Mouse (Mus musculus): ENCODE data around the gene Nrcam. TPM values are rescaled to one million over a fixed set of nuclear protein-coding genes. Genes with fewer than 3 reads are reported as not detected.

Nrcam gene
- polyA plus RNA-seq, 1 experiment = 0.06 TPM

GRCm38 (mm10) chr12:44602269-44602957, 273.7 kb downstream of the Nrcam start:
- WGBS = 58% methylated on average over 11 of the region's 11 CpGs
- H3K36me3 ChIP-seq (ENCODE audit: control insufficient read depth, insufficient read depth, low read length) = no peaks in the 10 kb centered on the region

GRCm38 (mm10) chr12:44602958-44603331, 274.3 kb downstream of the Nrcam start:
- no peak overlapping the region for H3K27ac ChIP-seq (ENCODE audit: insufficient read depth, low read depth, low read length)
- 74% methylated on average over 5 of the region's 5 CpGs for WGBS
- TF ChIP-seq CTCF (IDR thresholded peaks at IDR 0.05; ENCODE audit: extremely low read depth, insufficient read length, insufficient replicate concordance, low read depth, low read length) = no peak
- TF ChIP-seq POLR2A (IDR thresholded peaks at IDR 0.05; ENCODE audit: low read depth, low read length) = no peak
- H3K36me3 ChIP-seq (ENCODE audit: control insufficient read depth, insufficient read depth, low read length) = no peaks in the 10 kb centered on the region
- no peaks in the 10 kb centered on the region for H3K27me3 ChIP-seq (ENCODE audit: control insufficient read depth, insufficient read depth, low read length)
- H3K4me3 ChIP-seq (ENCODE audit: low read depth, low read length) = no peak overlapping the region
- H3K4me1 ChIP-seq (ENCODE audit: control insufficient read depth, insufficient read depth, insufficient read length, low read length) = no peaks in the 10 kb centered on the region

More at GRCm38 (mm10) chr12:44602269-44602957, 273.7 kb downstream of the Nrcam start:
- TF ChIP-seq POLR2A (IDR thresholded peaks at IDR 0.05; ENCODE audit: low read depth, low read length) = no peak
- no peak for TF ChIP-seq CTCF (IDR thresholded peaks at IDR 0.05; ENCODE audit: extremely low read depth, insufficient read length, insufficient replicate concordance, low read depth, low read length)
- H3K27me3 ChIP-seq (ENCODE audit: control insufficient read depth, insufficient read depth, low read length) = no peaks in the 10 kb centered on the region
- H3K4me3 ChIP-seq (ENCODE audit: low read depth, low read length) = no peak overlapping the region
- no peak overlapping the region for H3K27ac ChIP-seq (ENCODE audit: insufficient read depth, low read depth, low read length)
- H3K4me1 ChIP-seq (ENCODE audit: control insufficient read depth, insufficient read depth, insufficient read length, low read length) = no peaks in the 10 kb centered on the region

GRCm38 (mm10) chr12:44617001-44617421, 288.3 kb downstream of the Nrcam start:
- H3K4me3 ChIP-seq (ENCODE audit: low read depth, low read length) = no peak overlapping the region
- no peak for TF ChIP-seq CTCF (IDR thresholded peaks at IDR 0.05; ENCODE audit: extremely low read depth, insufficient read length, insufficient replicate concordance, low read depth, low read length)
- no peak for TF ChIP-seq POLR2A (IDR thresholded peaks at IDR 0.05; ENCODE audit: low read depth, low read length)
- WGBS = 73% methylated on average over 2 of the region's 2 CpGs

GRCm38 (mm10) chr12:44617488-44617887, 288.8 kb downstream of the Nrcam start:
- no peak overlapping the region for H3K4me3 ChIP-seq (ENCODE audit: low read depth, low read length)
- WGBS = 61% methylated on average over 1 of the region's 1 CpGs

More at GRCm38 (mm10) chr12:44617001-44617421, 288.3 kb downstream of the Nrcam start:
- Histone ChIP-seq H3K27ac (ENCODE audit: insufficient read depth, low read depth, low read length) (no peak overlapping the region), H3K36me3 (ENCODE audit: control insufficient read depth, insufficient read depth, low read length) (no peaks in the 10 kb centered on the region), H3K27me3 (ENCODE audit: control insufficient read depth, insufficient read depth, low read length) (no peaks in the 10 kb centered on the region), H3K4me1 (ENCODE audit: control insufficient read depth, insufficient read depth, insufficient read length, low read length) (no peaks in the 10 kb centered on the region)

GRCm38 (mm10) chr12:44639341-44639921, 310.7 kb downstream of the Nrcam start:
- H3K36me3 ChIP-seq (ENCODE audit: control insufficient read depth, insufficient read depth, low read length) = no peaks in the 10 kb centered on the region
- H3K4me1 ChIP-seq (ENCODE audit: control insufficient read depth, insufficient read depth, insufficient read length, low read length) = no peaks in the 10 kb centered on the region
- H3K4me3 ChIP-seq (ENCODE audit: low read depth, low read length) = no peak overlapping the region
- no peak overlapping the region for H3K27ac ChIP-seq (ENCODE audit: insufficient read depth, low read depth, low read length)
- H3K27me3 ChIP-seq (ENCODE audit: control insufficient read depth, insufficient read depth, low read length) = no peaks in the 10 kb centered on the region
- TF ChIP-seq POLR2A (IDR thresholded peaks at IDR 0.05; ENCODE audit: low read depth, low read length) (no peak), CTCF (IDR thresholded peaks at IDR 0.05; ENCODE audit: extremely low read depth, insufficient read length, insufficient replicate concordance, low read depth, low read length) (no peak)

More at GRCm38 (mm10) chr12:44617488-44617887, 288.8 kb downstream of the Nrcam start:
- TF ChIP-seq CTCF (IDR thresholded peaks at IDR 0.05; ENCODE audit: extremely low read depth, insufficient read length, insufficient replicate concordance, low read depth, low read length) = no peak
- no peak for TF ChIP-seq POLR2A (IDR thresholded peaks at IDR 0.05; ENCODE audit: low read depth, low read length)
- H3K27ac ChIP-seq (ENCODE audit: insufficient read depth, low read depth, low read length) = no peak overlapping the region
- no peaks in the 10 kb centered on the region for H3K36me3 ChIP-seq (ENCODE audit: control insufficient read depth, insufficient read depth, low read length)
- H3K4me1 ChIP-seq (ENCODE audit: control insufficient read depth, insufficient read depth, insufficient read length, low read length) = no peaks in the 10 kb centered on the region
- H3K27me3 ChIP-seq (ENCODE audit: control insufficient read depth, insufficient read depth, low read length) = no peaks in the 10 kb centered on the region

- Histone ChIP-seq H3K27ac (ENCODE audit: insufficient read depth, low read depth, low read length) (no peak overlapping the region), H3K27me3 (ENCODE audit: control insufficient read depth, insufficient read depth, low read length) (no peaks in the 10 kb centered on the region), H3K4me3 (ENCODE audit: low read depth, low read length) (no peak overlapping the region), H3K4me1 (ENCODE audit: control insufficient read depth, insufficient read depth, insufficient read length, low read length) (no peaks in the 10 kb centered on the region), H3K36me3 (ENCODE audit: control insufficient read depth, insufficient read depth, low read length) (no peaks in the 10 kb centered on the region)
- 21% methylated on average over 1 of the region's 1 CpGs for WGBS
- TF ChIP-seq POLR2A (IDR thresholded peaks at IDR 0.05; ENCODE audit: low read depth, low read length) (no peak), CTCF (IDR thresholded peaks at IDR 0.05; ENCODE audit: extremely low read depth, insufficient read length, insufficient replicate concordance, low read depth, low read length) (no peak)
Measured at GRCm38 (mm10) chr12:44640579-44640978, 311.9 kb downstream of the Nrcam start.

Other genes with a start within 250 kb of the Nrcam start
- 0.60 and 1.4 TPM in 2 replicates for gene Dnajb9, start 118.6 kb upstream of the Nrcam start, polyA plus RNA-seq (2012; rRNA removed)
- 2.8 and 3.8 TPM in 2 replicates for gene Pnpla8, start 107.5 kb upstream of the Nrcam start, polyA plus RNA-seq (2012; rRNA removed)

All from small intestine, adult 2 months (tissue).